Mouse (Mus musculus) intestine, embryonic 16.5 days (tissue): Measurements from ENCODE around the gene Cep135. TPM values are rescaled to one million over a fixed set of nuclear protein-coding genes. Genes with fewer than 3 reads are reported as not detected.

Source experiments
- ATAC-seq: fragments of 200-750 bp; cut with Nextera tagmentation; 2 replicates; pipeline ENCODE4 v1.8.0; 2017; ENCODE audit warnings: moderate TSS enrichment, moderate library complexity
- H3K27ac ChIP-seq: fragments of 300-500 bp; sonication (generic); 2 replicates; pipeline ENCODE4 v1.5.1; 2014; ENCODE audit warnings: mild to moderate bottlenecking, low read length
- H3K27me3 ChIP-seq: fragments of 300-500 bp; sonication (generic); replicated peaks from 2 replicates; pipeline ENCODE4 v1.6.1; 2014; ENCODE audit warnings: low read length, control low read depth, mixed read lengths; ENCODE audit not compliant: control insufficient read depth, insufficient read depth
- H3K36me3 ChIP-seq: fragments of 300-500 bp; sonication (generic); 2 replicates; pipeline ENCODE4 v1.6.1; 2014; ENCODE audit warnings: low read length, control low read depth; ENCODE audit not compliant: control insufficient read depth, insufficient read depth
- H3K4me1 ChIP-seq: fragments of 300-500 bp; sonication (generic); 2 replicates; pipeline ENCODE4 v1.6.1; 2014; ENCODE audit warnings: low read length, control low read depth, mixed read lengths; ENCODE audit not compliant: control insufficient read depth, insufficient read depth
- H3K4me2 ChIP-seq: fragments of 300-500 bp; sonication (generic); 2 replicates; pipeline ENCODE4 v1.6.1; 2014; ENCODE audit warnings: low read depth, low read length, control low read depth
- H3K4me3 ChIP-seq: fragments of 300-500 bp; sonication (generic); 2 replicates; pipeline ENCODE4 v1.5.1; 2014; ENCODE audit warnings: mild to moderate bottlenecking, low read length
- H3K9ac ChIP-seq: fragments of 300-500 bp; sonication (generic); 2 replicates; pipeline ENCODE4 v1.6.1; 2014; ENCODE audit warnings: low read depth, low read length
- H3K9me3 ChIP-seq: fragments of 300-500 bp; sonication (generic); 2 replicates; pipeline ENCODE4 v1.6.1; 2016; ENCODE audit warnings: low read length, control low read depth; ENCODE audit not compliant: control insufficient read depth
- WGBS: fragments of 180-500 bp; shearing (Covaris S2); extraction: QIAGEN DNeasy Blood & Tissue Kit; methylation state at CpG from one replicate; pipeline ENCODE4 v1.1.7; 2014; 5-methylcytosine and 5-hydroxymethylcytosine counted together
- polyA plus RNA-seq: library from polyadenylated mRNA; unstranded; fragments of >200 nt; fragmentation: Nextera tagmentation; extraction: Ambion mirVana; gene quantifications from 2 replicates; pipeline ENCODE4 v1.2.1, GENCODE M21; 2015

Gene Cep135
- polyA plus RNA-seq, 1 experiment from 2014 or later: 4.8 TPM

DNA sequence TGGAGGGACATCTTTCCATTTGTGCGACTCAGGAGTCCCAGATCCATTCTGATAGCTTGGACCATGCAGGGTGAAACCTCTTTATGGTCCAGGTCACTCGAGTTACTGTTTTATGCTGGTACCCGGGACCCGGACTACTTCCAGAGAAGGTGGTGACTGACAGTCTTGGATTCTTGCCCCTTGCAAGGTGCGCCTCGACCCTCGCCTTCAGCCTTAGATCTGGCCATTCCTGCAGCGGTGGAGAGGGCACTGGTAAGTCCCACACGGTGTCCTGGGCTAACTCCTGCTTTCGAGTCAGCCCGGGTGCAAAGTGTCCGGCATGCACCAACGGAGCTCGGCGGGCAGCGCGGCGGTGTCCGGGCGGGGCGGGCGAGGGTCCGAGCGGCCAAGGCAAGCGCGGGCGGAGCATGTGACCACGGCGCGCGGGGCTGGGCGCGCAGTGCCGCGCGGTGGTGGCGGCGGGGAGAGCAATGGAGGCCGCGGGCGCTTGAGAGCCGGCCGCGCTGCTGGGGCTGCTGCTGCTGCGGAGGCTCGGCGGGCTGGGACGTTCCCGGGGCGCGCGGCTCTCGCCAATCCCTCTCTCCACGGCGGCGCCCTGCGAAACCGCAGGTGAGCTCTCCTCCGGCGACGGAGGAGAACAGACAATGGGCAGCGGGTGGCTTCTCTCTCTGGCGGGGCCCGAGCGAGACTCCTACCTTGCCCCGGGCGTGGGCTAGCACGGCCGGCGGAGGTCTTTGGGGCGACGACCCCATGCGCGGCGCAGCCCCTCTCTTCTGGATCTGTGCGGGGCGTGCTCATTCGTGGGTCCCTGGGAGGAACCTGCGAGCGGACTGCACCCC is 69.0 kb downstream of the Cep135 start:
- peak; percentile 93 for ATAC-seq
- H3K27ac ChIP-seq: peak overlapping the region; percentile 73
- 1% methylated on average over 78 of the region's 80 CpGs for WGBS
- peak overlapping the region; percentile 83 for H3K4me3 ChIP-seq
- peaks cover 3% of the 10 kb centered on the region; the same call in 1 of the 2 replicates for H3K4me1 ChIP-seq
- no peaks in the 10 kb centered on the region for H3K27me3 ChIP-seq
- H3K9me3 ChIP-seq: no peaks in the 10 kb centered on the region
- H3K36me3 ChIP-seq: no peaks in the 10 kb centered on the region
- peak overlapping the region; percentile 92 for H3K9ac ChIP-seq
- H3K4me2 ChIP-seq: peak overlapping the region; percentile 95

DNA sequence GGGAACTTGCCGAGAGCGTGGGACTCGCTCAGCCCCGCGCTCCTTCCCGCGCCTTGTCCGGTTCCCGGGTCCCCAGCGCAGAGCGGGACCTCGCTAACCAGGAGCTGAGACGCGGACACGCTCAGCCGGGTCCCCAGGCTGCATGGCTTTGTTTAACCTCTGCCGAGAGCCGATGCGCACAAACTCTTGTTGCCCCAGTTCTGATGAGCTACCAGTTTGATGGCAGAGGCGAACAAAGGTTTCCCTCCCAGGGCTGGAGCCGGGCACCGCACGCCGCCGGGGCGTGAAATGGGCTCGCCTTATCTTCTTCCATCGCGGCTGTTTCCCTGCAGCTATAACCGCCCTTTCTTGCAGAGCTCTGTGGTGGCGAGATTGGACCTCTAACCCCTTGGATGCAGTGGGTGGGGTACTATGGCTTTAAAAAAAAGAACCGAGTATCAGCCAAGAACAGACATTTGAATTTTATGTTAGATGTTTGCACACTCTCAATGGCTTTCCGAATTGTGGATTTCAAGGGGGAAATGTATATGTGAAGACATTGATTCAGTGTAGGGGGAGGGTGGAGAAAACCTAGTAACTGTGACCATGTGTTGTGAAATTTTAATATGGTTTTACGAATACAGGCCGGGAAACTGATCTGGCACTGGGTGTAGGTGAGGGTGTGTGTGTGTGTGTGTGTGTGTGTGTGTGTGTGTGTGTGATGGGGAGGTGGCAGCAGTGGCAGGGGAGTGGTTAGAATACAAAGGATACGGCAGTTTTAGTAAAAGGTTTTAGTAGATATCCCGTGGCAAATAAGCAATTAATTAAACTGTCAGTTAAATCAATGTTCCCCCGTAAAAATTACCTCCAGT is 69.8 kb downstream of the Cep135 start:
- H3K27me3 ChIP-seq: no peaks in the 10 kb centered on the region
- peaks cover 3% of the 10 kb centered on the region; the same call in 1 of the 2 replicates for H3K4me1 ChIP-seq
- no peaks in the 10 kb centered on the region for H3K9me3 ChIP-seq
- H3K9ac ChIP-seq: peak overlapping the region; percentile 92
- peak; percentile 85 for ATAC-seq
- 2% methylated on average over 38 of the region's 38 CpGs for WGBS
- peak overlapping the region; percentile 95 for H3K4me2 ChIP-seq
- peak overlapping the region; percentile 83 for H3K4me3 ChIP-seq
- H3K36me3 ChIP-seq: no peaks in the 10 kb centered on the region
- H3K27ac ChIP-seq: peak overlapping the region; percentile 73

DNA sequence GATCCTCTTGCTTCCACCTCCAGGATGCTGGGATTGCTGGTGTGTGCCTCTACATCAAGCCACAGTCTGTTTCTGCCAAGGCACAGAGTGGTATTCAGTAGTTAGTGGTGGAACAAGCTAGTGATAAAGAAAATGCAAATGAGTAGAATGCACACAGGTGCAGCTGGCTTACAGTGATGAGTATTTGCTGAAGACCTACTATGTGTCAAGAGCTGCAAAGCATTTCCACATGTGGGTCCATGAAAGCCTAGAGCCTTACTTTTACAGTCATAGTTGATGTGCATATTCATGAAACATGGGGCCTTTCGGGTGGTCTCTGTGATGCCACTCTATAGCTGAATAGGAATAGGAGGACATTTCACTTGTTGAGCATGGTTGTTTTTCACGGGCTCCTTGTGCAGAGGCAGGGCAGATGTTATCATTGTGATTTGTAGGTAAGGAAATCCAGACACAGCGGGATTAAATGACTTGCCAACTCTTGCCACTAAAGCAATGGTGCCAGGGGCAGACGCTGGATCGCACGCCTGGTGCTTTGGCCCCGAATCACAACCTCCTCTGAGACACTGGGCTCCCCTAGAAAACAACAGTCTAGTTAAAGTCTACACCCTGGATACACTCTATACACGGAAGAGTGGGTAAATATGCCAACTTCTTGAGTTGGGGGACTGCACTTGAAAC is 71.6 kb downstream of the Cep135 start:
- WGBS: 78% methylated on average over 8 of the region's 8 CpGs
- Histone ChIP-seq H3K4me2 (no peak overlapping the region), H3K4me1 (peaks cover 3% of the 10 kb centered on the region; the same call in 1 of the 2 replicates)

DNA sequence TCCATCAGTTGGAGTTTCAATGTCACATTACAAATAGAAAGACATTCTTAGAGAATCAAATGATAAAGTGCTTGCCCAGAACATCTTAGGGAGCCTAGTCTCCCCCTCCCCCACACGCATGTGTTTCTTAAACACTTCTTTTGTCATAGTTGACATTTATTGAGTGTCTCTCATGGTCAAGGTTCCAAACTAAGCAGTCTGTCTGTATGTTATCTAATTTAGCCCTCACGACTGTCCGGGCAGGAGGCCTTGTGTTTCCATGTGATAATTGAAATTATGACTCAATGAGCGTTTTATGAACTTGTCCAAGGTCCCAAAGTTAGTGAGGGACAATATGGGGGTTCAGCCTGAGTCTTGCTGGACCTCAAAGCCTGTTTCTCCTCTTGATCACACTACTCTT is 72.8 kb downstream of the Cep135 start:
- Histone ChIP-seq H3K36me3 (no peaks in the 10 kb centered on the region), H3K4me1 (peaks cover 3% of the 10 kb centered on the region; the same call in 1 of the 2 replicates), H3K27me3 (no peaks in the 10 kb centered on the region), H3K4me3 (no peak overlapping the region), H3K4me2 (no peak overlapping the region), H3K27ac (no peak overlapping the region), H3K9me3 (no peaks in the 10 kb centered on the region), H3K9ac (no peak overlapping the region)
- WGBS: 56% methylated on average over 4 of the region's 4 CpGs
- ATAC-seq: no peak

More for the DNA sequence above, 71.6 kb downstream of the Cep135 start:
- ATAC-seq: no peak
- no peaks in the 10 kb centered on the region for H3K9me3 ChIP-seq
- H3K36me3 ChIP-seq: no peaks in the 10 kb centered on the region
- no peak overlapping the region for H3K27ac ChIP-seq
- no peak overlapping the region for H3K9ac ChIP-seq
- no peak overlapping the region for H3K4me3 ChIP-seq
- no peaks in the 10 kb centered on the region for H3K27me3 ChIP-seq

DNA sequence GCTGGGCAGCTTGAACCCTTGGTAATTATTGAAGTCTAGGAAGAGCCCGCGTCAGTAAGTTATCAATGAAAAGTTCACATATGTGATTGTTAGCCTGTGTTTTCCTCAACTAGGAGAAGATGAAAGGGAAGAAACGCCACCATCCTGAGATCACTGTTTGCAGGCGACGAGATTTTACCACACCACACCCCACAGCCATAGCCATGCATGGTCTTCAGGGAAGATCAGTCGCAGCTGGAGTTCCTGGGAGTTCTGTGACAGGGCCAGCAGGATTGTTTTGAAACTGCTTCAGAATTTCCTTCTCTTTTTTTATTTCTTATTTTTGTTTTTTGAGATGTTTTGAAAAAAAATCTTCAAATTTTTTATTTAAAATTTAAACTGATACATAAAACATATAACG is 76.4 kb downstream of the Cep135 start:
- Histone ChIP-seq H3K4me1 (peaks cover 9% of the 10 kb centered on the region), H3K9me3 (no peaks in the 10 kb centered on the region), H3K4me3 (no peak overlapping the region), H3K27me3 (no peaks in the 10 kb centered on the region), H3K27ac (no peak overlapping the region), H3K9ac (no peak overlapping the region), H3K4me2 (no peak overlapping the region), H3K36me3 (no peaks in the 10 kb centered on the region)
- no peak for ATAC-seq
- 63% methylated on average over 7 of the region's 7 CpGs for WGBS

DNA sequence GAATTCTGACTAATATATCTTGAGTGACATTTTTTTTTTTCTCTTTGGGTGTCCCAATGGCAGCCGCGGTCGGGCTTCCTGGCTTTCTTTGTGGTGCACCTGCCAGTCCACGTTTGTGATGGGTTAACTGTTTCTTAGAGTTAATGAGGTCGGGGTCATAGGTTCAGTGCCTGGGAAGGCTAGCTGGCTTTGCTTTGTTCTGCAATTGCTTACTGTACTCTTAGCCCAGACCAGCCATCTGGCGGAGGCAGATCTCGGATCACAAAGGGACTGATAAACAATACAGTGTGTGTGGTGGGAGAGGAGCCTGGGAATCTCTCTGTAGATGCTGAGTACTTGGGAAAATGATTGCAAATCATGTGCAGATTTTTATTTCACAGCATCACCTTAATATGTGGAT is 76.9 kb downstream of the Cep135 start:
- no peak overlapping the region for H3K9ac ChIP-seq
- ATAC-seq: no peak
- no peak overlapping the region for H3K4me3 ChIP-seq
- no peaks in the 10 kb centered on the region for H3K36me3 ChIP-seq
- H3K27ac ChIP-seq: no peak overlapping the region; the same call in 1 of the 2 replicates
- H3K4me2 ChIP-seq: no peak overlapping the region
- H3K9me3 ChIP-seq: no peaks in the 10 kb centered on the region
- no peaks in the 10 kb centered on the region for H3K27me3 ChIP-seq
- WGBS: 30% methylated on average over 7 of the region's 7 CpGs
- peaks cover 9% of the 10 kb centered on the region for H3K4me1 ChIP-seq

DNA sequence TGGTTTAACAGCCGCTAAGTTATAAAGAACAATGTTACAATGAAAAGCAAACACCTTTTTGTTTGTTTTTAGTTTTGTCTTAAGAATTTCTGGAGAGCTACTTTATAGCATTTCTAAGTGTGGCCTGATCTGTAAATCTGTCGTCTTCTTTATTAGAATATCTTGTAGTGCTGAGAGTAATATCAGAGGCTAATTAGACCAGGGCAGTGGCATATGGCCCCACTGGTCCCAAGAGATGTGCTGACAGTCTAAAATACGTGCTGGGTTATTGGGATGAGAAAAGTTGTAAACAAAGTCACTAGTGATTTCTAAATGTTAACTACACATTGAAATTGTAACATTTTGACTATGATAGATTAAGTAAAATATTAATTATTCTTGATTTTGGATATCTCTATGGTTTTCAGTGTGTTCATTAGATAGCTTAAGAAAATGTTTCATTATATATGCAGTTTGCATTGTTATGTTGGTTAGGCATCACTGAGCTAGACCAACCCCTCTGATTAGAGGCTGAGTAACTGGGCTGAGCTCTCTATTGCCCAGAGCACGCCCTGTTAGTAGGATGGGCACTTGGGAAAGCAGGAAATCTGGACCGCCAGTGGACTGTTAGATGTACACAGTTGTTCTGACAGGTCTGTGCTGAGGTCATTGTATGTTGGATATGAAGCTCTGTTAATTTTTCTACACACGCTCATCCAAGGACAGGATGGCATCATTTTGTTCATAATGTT is 77.7 kb downstream of the Cep135 start:
- WGBS: 68% methylated on average over 6 of the region's 6 CpGs
- Histone ChIP-seq H3K9me3 (no peaks in the 10 kb centered on the region), H3K27ac (no peak overlapping the region), H3K27me3 (no peaks in the 10 kb centered on the region), H3K36me3 (no peaks in the 10 kb centered on the region), H3K4me1 (peaks cover 9% of the 10 kb centered on the region), H3K4me3 (no peak overlapping the region), H3K4me2 (no peak overlapping the region), H3K9ac (no peak overlapping the region)
- ATAC-seq: no peak

DNA sequence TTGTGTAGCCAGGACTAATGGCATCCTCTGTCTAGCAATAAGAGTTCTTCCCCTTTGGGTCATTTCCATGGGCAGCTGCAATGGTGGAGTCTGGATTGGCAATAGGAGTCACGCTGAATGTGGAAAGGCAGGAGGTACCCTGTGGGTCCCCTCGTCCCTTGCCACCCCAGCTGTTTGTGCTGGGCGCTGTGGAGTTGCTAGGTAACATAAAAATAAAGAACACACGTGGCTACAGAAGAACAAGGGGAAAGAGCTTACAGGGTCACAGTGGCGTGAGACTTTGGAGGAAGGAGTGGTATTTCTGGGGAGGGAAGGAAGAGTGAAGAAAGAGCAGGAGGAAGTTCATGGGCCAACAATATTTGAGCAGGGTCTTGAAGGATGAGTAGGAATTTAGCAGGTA is 79.6 kb downstream of the Cep135 start:
- Histone ChIP-seq H3K4me1 (peaks cover 6% of the 10 kb centered on the region), H3K4me2 (no peak overlapping the region), H3K36me3 (no peaks in the 10 kb centered on the region), H3K4me3 (no peak overlapping the region), H3K27ac (no peak overlapping the region), H3K27me3 (no peaks in the 10 kb centered on the region), H3K9me3 (no peaks in the 10 kb centered on the region), H3K9ac (no peak overlapping the region)
- 62% methylated on average over 5 of the region's 5 CpGs for WGBS
- no peak; the same call in none of the 2 replicates for ATAC-seq
